Mouse (Mus musculus): ENCODE results near the gene Clybl. TPM values are rescaled to one million over a fixed set of nuclear protein-coding genes. Genes with fewer than 3 reads are reported as not detected.

The Clybl gene
- polyA plus RNA-seq (2012; ENCODE audit: low replicate concordance), result 2.1 and 4.2 TPM in 2 replicates

DNA sequence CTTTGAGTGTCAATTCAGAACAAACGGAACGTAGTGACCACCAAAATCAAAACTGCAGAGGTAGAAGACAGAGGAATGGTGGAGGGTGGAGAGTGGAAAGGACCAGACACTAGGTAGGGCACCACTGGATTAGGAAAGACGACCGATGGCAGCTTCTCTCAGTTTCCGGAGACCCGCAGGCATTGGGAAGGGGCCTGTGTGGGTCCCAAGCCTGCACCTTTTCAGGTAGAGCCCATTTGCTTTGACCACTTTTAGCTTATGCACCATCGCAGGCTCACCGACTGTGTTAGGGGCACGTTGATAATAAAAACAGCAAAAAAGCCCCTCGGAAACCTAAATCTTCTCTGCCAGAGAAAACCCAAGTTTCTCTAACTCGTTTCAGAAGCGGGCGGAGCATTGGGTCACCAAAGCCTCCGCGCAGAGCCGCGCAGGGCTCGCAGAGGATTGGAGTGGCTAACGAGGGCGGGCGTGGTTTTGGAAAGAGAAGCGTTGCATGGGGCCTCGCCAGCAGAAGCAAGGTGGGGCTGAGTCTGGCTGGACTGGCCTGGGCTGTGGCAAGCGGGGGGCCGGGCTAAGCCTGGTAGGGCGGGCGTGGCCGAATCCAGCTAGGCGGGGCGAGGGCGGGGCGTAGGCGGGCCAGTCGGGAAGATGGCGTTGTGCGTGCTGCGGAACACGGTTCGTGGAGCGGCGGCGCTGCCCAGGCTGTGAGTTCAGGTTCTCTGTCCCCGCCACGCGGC lies at the start of gene Clybl:
Gene Clybl (plus strand): TSS at position 627 of the 737 bp plus-strand sequence.

DNA sequence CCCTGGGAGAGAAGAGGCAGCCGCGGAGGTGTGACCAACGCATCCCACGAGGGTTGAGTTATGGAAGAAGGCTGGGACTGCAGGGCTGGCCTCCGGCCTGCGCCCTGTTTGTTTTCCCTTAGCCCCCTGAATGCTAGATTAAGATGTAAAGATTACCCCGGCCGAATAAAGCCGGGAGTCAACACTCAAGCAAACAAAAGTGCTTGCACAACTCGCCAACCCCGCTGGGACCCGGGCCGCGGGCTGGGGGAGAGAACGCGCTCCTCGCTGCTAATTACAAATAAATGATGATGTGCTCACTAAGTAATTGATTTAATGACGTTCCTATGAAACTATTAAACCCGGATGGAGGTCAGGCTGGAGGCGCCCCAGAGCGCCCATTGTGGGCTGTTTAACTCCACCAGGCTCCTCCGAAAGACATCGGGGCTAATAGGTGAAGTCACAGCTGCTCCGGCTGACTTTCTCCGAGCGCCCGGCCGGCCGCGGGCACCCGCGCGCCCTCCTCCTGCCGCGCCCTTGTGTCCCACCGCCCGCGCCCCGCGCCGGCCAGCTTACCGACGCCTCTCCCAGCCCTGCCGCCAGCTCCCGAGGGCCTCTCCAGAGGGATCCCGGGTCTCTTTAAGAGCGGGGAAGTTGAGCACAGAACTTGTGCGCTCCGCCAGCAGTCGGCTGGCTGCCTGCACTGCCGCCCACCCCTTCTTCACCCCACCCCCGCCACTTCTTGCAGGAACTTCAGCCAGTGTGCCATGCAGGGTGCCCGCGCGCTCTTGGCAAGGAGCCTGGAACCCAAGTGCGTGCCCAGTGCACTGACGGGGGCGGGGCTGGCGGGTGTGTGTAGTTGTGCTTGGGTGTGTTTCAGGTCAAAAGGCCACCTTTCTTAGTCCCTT lies 269.2 kb downstream of the Clybl start, which contains the start of gene Gm5089:
Gene Gm5089 (minus strand): TSS at position 620 of the 887 bp plus-strand sequence.

Other genes starting within 250 kb of the Clybl start
- 2.2 and 2.5 TPM in 2 replicates for gene Gpr183, start 216.5 kb upstream of the Clybl start, polyA plus RNA-seq (2012; ENCODE audit: low replicate concordance)
- gene Timm8a2, start 147.0 kb upstream of the Clybl start, polyA plus RNA-seq (2012; ENCODE audit: low replicate concordance), result not detected in 2 replicates
- gene Tm9sf2, start 74.7 kb upstream of the Clybl start, polyA plus RNA-seq (2012; ENCODE audit: low replicate concordance), result 218 and 236 TPM in 2 replicates

Data from leukemia stem cell, adult 10-12 weeks (primary cell).